Mouse (Mus musculus): ENCODE data around the gene Tex11. TPM values are rescaled to one million over a fixed set of nuclear protein-coding genes. Genes with fewer than 3 reads are reported as not detected.
A peak's percentile ranks its signal among the peaks of the same experiment; 100 is the strongest.
"Not testable (repeated sequence)": the region's sequence is repeated elsewhere in the genome, so short reads cannot be mapped to it uniquely, and the experiment has no call there.

The Tex11 gene
- polyA plus RNA-seq (2015; fragmentation: Nextera tagmentation; extraction: Ambion mirVana): 0.05 TPM in 1 of 2 replicates, not detected in the other

- no peak within 1 kb of the TSS for H3K4me2 ChIP-seq
- no peaks in the 10 kb centered on the region for H3K4me1 ChIP-seq (replicated peaks)
- no peak within 1 kb of the TSS for H3K4me3 ChIP-seq
- H3K27ac ChIP-seq (replicated peaks): no peak within 1 kb of the TSS
- no peaks in the 10 kb centered on the region for H3K27me3 ChIP-seq
- H3K9ac ChIP-seq: no peak within 1 kb of the TSS
- H3K9me3 ChIP-seq: no peaks in the 10 kb centered on the region
- no peak for ATAC-seq (ENCODE audit: low FRiP score, low read depth)
- 90% methylated on average over 31 of the region's 31 CpGs for WGBS
- H3K36me3 ChIP-seq: no peaks in the 10 kb centered on the region
Observed at GRCm38 (mm10) chrX:101059541-101059940, at the start of gene Tex11. Gene Tex11 (minus strand): TSS chrX:101059667.

GRCm38 (mm10) chrX:101085920-101086319 lies 26.5 kb upstream of the Tex11 start, which contains the start of gene Slc7a3:
Gene Slc7a3 (minus strand): TSS chrX:101086020.
- 32% methylated on average over 11 of the region's 11 CpGs for WGBS
- no peak within 1 kb of the TSS for H3K9ac ChIP-seq

DNA sequence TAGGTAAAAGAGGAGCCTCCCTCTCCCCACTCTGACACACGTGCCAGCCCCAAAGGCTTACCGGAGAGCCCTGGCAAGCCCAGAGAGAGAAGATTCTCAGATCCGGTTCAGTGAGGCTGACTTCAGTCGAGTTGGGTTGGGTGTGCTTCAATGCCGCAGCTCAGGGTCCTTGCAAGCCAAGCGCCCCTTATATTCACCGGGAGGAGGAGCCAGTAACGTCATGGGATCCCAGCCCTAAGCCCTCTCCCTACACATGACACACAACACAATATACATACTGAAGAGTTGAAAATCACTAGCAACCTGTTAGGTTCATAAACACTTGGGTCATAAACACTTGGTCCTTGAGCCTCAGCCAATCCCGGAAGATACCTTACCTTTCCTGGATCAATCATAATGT lies 25.7 kb upstream of the Tex11 start:
- WGBS: 18% methylated on average over 5 of the region's 9 CpGs
- H3K4me3 ChIP-seq: peak overlapping the region; percentile 36
- H3K27me3 ChIP-seq; H3K9me3 ChIP-seq; H3K9ac ChIP-seq; H3K27ac ChIP-seq (replicated peaks); H3K36me3 ChIP-seq; H3K4me1 ChIP-seq (replicated peaks): not testable (repeated sequence)
- peak; percentile 71; the same call in 1 of the 2 replicates for ATAC-seq (ENCODE audit: low FRiP score, low read depth)
- H3K4me2 ChIP-seq: peak overlapping the region; percentile 69

More at GRCm38 (mm10) chrX:101085920-101086319, 26.5 kb upstream of the Tex11 start, which contains the start of gene Slc7a3:
- Histone ChIP-seq H3K4me2 (peak within 1 kb of the TSS; percentile 69), H3K4me3 (peak within 1 kb of the TSS; percentile 36), H3K27ac (replicated peaks) (no peak within 1 kb of the TSS), H3K9me3 (no peaks in the 10 kb centered on the region), H3K27me3 (no peaks in the 10 kb centered on the region), H3K36me3 (no peaks in the 10 kb centered on the region), H3K4me1 (replicated peaks) (no peaks in the 10 kb centered on the region)
- ATAC-seq (ENCODE audit: low FRiP score, low read depth): no peak

- H3K27me3 ChIP-seq: no peaks in the 10 kb centered on the region
- 58% methylated on average over 2 of the region's 2 CpGs for WGBS
- no peaks in the 10 kb centered on the region for H3K4me1 ChIP-seq (replicated peaks)
- H3K27ac ChIP-seq (replicated peaks): no peak overlapping the region
- no peaks in the 10 kb centered on the region for H3K36me3 ChIP-seq
- peak overlapping the region; percentile 69 for H3K4me2 ChIP-seq
- no peak overlapping the region for H3K4me3 ChIP-seq
- H3K9ac ChIP-seq: no peak overlapping the region
- no peak for ATAC-seq (ENCODE audit: low FRiP score, low read depth)
- H3K9me3 ChIP-seq: no peaks in the 10 kb centered on the region
Observed at GRCm38 (mm10) chrX:101084192-101084591, 24.7 kb upstream of the Tex11 start.

DNA sequence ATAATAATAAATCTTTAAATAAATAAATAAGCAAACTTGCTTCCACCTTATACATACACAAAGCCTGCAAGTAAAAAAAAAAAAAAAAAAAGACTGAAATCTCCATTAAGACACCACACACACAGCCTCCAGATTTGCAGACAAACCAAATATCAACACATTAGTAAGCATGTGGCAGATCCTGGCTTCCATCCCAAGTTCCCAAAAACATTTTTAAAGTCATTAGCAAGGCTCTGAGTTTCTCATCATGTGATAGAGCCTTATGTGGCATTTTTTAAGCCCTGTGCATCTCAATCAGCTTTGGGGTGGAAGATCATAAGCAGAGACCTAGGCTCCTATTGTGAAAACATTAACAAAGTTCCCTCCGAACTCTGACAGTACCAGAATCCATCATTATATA lies 5.8 kb upstream of the Tex11 start:
- no peak overlapping the region for H3K9ac ChIP-seq
- 77% methylated on average over 1 of the region's 1 CpGs for WGBS
- H3K27me3 ChIP-seq: no peaks in the 10 kb centered on the region
- no peak overlapping the region for H3K4me3 ChIP-seq
- no peaks in the 10 kb centered on the region for H3K9me3 ChIP-seq
- no peaks in the 10 kb centered on the region for H3K4me1 ChIP-seq (replicated peaks)
- H3K4me2 ChIP-seq: no peak overlapping the region
- ATAC-seq (ENCODE audit: low FRiP score, low read depth): no peak
- no peak overlapping the region for H3K27ac ChIP-seq (replicated peaks)
- no peaks in the 10 kb centered on the region for H3K36me3 ChIP-seq

DNA sequence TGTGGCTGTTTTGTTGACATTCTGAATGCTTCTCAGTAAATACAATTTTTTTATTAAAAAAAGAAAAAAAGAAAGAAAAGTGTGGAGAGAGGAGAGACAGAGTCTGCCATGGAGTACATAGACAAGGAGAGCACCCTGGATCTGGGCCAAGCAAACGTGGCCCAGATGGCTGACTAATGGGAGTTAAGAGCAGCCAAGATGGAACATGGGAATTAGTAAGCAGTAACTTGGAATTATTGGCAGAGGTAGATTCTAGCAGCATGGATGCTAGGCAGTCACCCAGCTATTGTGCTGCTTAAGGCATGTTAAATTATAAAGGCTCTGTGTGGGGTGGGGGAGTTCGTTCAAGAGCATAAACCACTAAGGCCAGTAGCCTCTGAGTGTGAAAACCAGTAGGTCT lies 4.0 kb upstream of the Tex11 start:
- Histone ChIP-seq H3K36me3 (no peaks in the 10 kb centered on the region), H3K27me3 (no peaks in the 10 kb centered on the region), H3K27ac (replicated peaks) (no peak overlapping the region), H3K4me1 (replicated peaks) (no peaks in the 10 kb centered on the region), H3K9me3 (no peaks in the 10 kb centered on the region), H3K4me3 (no peak overlapping the region), H3K4me2 (no peak overlapping the region), H3K9ac (no peak overlapping the region)
- ATAC-seq (ENCODE audit: low FRiP score, low read depth): no peak
- 67% methylated on average over 2 of the region's 2 CpGs for WGBS

DNA sequence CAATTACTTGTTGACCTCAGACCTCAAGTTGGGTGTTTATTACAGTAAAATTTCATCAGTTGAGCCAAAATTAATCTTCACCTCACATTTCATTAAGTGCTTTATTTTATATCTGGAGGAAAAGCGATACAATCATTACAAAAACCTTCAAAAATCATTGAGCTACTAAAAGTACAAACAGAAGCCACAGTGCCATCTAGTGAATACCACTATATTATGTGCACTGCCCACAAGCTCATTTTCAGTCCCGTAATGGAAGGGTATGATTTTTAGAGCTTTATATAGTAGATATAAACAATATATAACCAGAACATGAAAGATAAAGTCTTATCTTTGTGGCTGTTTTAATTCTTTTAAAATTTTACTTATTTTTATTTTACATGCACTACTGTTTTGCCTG lies 115.8 kb downstream of the Tex11 start:
- no peak overlapping the region for H3K4me3 ChIP-seq
- 33% methylated on average over 2 of the region's 2 CpGs for WGBS

DNA sequence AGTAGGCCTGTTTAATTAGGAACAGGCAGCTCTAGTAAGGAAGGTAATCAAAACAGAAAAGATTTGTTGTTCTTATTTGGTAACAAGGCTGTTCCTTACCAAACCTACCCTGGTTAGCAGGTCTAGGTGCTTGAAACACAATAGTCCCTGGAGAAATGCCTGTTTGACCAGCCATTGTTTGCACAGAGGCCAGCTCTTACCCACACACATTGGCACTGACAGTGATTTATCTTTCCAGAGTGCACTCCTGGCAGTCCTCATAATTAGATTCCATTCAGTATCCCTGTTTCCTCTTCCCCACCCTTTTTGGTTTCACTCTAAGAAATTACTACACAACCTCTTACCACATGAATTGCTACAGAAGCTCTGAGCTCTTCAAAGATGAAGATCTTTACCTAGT lies 220.3 kb downstream of the Tex11 start:
- Histone ChIP-seq H3K9ac (no peak overlapping the region), H3K4me1 (replicated peaks) (no peaks in the 10 kb centered on the region), H3K9me3 (no peaks in the 10 kb centered on the region), H3K27me3 (no peaks in the 10 kb centered on the region), H3K27ac (replicated peaks) (no peak overlapping the region), H3K4me2 (no peak overlapping the region), H3K36me3 (no peaks in the 10 kb centered on the region), H3K4me3 (no peak overlapping the region)
- ATAC-seq (ENCODE audit: low FRiP score, low read depth): no peak

More for the DNA sequence above, 115.8 kb downstream of the Tex11 start:
- no peaks in the 10 kb centered on the region for H3K27me3 ChIP-seq
- no peak overlapping the region for H3K9ac ChIP-seq
- no peaks in the 10 kb centered on the region for H3K4me1 ChIP-seq (replicated peaks)
- H3K36me3 ChIP-seq: no peaks in the 10 kb centered on the region
- no peak for ATAC-seq (ENCODE audit: low FRiP score, low read depth)
- no peak overlapping the region for H3K27ac ChIP-seq (replicated peaks)
- no peak overlapping the region for H3K4me2 ChIP-seq
- no peaks in the 10 kb centered on the region for H3K9me3 ChIP-seq

- no peaks in the 10 kb centered on the region for H3K9me3 ChIP-seq
- H3K36me3 ChIP-seq: no peaks in the 10 kb centered on the region
- WGBS: 80% methylated on average over 2 of the region's 2 CpGs
- H3K4me2 ChIP-seq: no peak overlapping the region
- H3K27ac ChIP-seq (replicated peaks): no peak overlapping the region
- no peaks in the 10 kb centered on the region for H3K4me1 ChIP-seq (replicated peaks)
- no peak overlapping the region for H3K4me3 ChIP-seq
- no peaks in the 10 kb centered on the region for H3K27me3 ChIP-seq
- no peak overlapping the region for H3K9ac ChIP-seq
- ATAC-seq (ENCODE audit: low FRiP score, low read depth): no peak
Observed at GRCm38 (mm10) chrX:100832806-100833205, 226.7 kb downstream of the Tex11 start.

GRCm38 (mm10) chrX:100825557-100825956 lies 233.9 kb downstream of the Tex11 start:
- Histone ChIP-seq H3K4me1 (replicated peaks) (no peaks in the 10 kb centered on the region), H3K9ac (no peak overlapping the region), H3K36me3 (no peaks in the 10 kb centered on the region), H3K9me3 (no peaks in the 10 kb centered on the region), H3K27me3 (peaks cover 2% of the 10 kb centered on the region; the same call in 1 of the 2 replicates), H3K4me3 (no peak overlapping the region), H3K27ac (replicated peaks) (no peak overlapping the region), H3K4me2 (no peak overlapping the region)
- ATAC-seq (ENCODE audit: low FRiP score, low read depth): no peak
- WGBS: 71% methylated on average over 1 of the region's 1 CpGs

GRCm38 (mm10) chrX:100821149-100821548 lies 238.3 kb downstream of the Tex11 start:
- 64% methylated on average over 1 of the region's 1 CpGs for WGBS
- 0 out of 2 replicates have a peak, but pooled peaks cover 2% of the 10 kb centered on the region for H3K36me3 ChIP-seq
- no peaks in the 10 kb centered on the region for H3K27me3 ChIP-seq
- no peaks in the 10 kb centered on the region for H3K9me3 ChIP-seq
- H3K4me3 ChIP-seq: no peak overlapping the region
- H3K4me1 ChIP-seq (replicated peaks): no peaks in the 10 kb centered on the region
- no peak overlapping the region for H3K27ac ChIP-seq (replicated peaks)
- no peak overlapping the region for H3K9ac ChIP-seq
- no peak for ATAC-seq (ENCODE audit: low FRiP score, low read depth)
- H3K4me2 ChIP-seq: no peak overlapping the region

DNA sequence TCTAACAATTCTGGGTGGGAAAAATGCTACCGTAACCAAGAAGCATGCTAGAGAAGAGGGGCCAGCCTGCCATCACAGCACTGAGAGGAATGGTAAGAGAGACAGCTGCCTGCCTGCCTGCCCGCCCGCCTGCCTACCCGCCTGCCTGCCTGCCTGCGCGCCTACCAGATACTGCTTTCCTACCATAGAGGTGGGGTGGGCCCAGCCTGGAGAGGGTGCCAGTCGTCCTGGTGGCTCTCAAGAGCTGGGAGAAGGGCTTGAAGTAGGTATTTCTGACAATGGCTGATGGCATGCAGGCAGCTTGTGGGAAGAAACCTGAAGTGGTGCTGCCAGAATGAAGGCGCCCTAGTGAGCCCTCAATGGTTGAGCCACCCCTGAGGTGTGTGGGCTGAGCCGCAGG lies 240.8 kb downstream of the Tex11 start:
- Histone ChIP-seq H3K4me2 (no peak overlapping the region), H3K27ac (replicated peaks) (no peak overlapping the region), H3K4me1 (replicated peaks) (no peaks in the 10 kb centered on the region), H3K9ac (no peak overlapping the region), H3K4me3 (no peak overlapping the region), H3K9me3 (no peaks in the 10 kb centered on the region), H3K27me3 (no peaks in the 10 kb centered on the region), H3K36me3 (0 out of 2 replicates have a peak, but pooled peaks cover 7% of the 10 kb centered on the region)
- 93% methylated on average over 9 of the region's 9 CpGs for WGBS
- no peak for ATAC-seq (ENCODE audit: low FRiP score, low read depth)

- peak; percentile 57; the same call in 1 of the 2 replicates for ATAC-seq (ENCODE audit: low FRiP score, low read depth)
- Histone ChIP-seq H3K9ac (no peak overlapping the region), H3K36me3 (0 out of 2 replicates have a peak, but pooled peaks cover 10% of the 10 kb centered on the region), H3K4me1 (replicated peaks) (no peaks in the 10 kb centered on the region), H3K27ac (replicated peaks) (no peak overlapping the region), H3K4me3 (no peak overlapping the region), H3K9me3 (no peaks in the 10 kb centered on the region), H3K4me2 (no peak overlapping the region), H3K27me3 (no peaks in the 10 kb centered on the region)
- 67% methylated on average over 7 of the region's 7 CpGs for WGBS
Observed at GRCm38 (mm10) chrX:100815766-100816165, 243.7 kb downstream of the Tex11 start.
